Mouse (Mus musculus) hindbrain, embryonic 10.5 days (tissue): ENCODE data around the gene Pex3. TPM values are rescaled to one million over a fixed set of nuclear protein-coding genes. Genes with fewer than 3 reads are reported as not detected.

ENCODE experiments used
- DNase-seq: peaks from one replicate; pipeline ENCODE4 v3.0.0-alpha.2; 2017; ENCODE audit warnings: low spot score
- H3K27ac ChIP-seq: fragments of 300-500 bp; sonication (generic); 2 replicates; pipeline ENCODE4 v1.5.1; 2016; ENCODE audit warnings: mild to moderate bottlenecking, moderate library complexity
- H3K27me3 ChIP-seq: fragments of 300-500 bp; sonication (generic); 2 replicates; pipeline ENCODE4 v1.6.1; 2016; ENCODE audit warnings: mild to moderate bottlenecking; ENCODE audit not compliant: poor library complexity, insufficient read depth, severe bottlenecking
- H3K36me3 ChIP-seq: fragments of 300-500 bp; sonication (generic); 2 replicates; pipeline ENCODE4 v1.6.1; 2016; ENCODE audit warnings: mild to moderate bottlenecking, moderate library complexity
- H3K4me1 ChIP-seq: fragments of 300-500 bp; sonication (generic); replicated peaks from 2 replicates; pipeline ENCODE4 v1.6.1; 2016; ENCODE audit warnings: mild to moderate bottlenecking
- H3K4me3 ChIP-seq: fragments of 300-500 bp; sonication (generic); 2 replicates; pipeline ENCODE4 v1.5.1; 2016; ENCODE audit warnings: mild to moderate bottlenecking, moderate library complexity
- H3K9me3 ChIP-seq: fragments of 300-500 bp; sonication (generic); 2 replicates; pipeline ENCODE4 v1.6.1; 2016; ENCODE audit warnings: mild to moderate bottlenecking, moderate library complexity
- WGBS: fragments of 180-500 bp; shearing (Covaris S2); methylation state at CpG from one replicate; pipeline ENCODE4 v1.1.7; 2016; 5-methylcytosine and 5-hydroxymethylcytosine counted together
- polyA plus RNA-seq: library from polyadenylated mRNA; unstranded; fragments of >200 nt; fragmentation: Nextera tagmentation; extraction: Ambion mirVana; gene quantifications from 2 replicates; pipeline ENCODE4 v1.2.1, GENCODE M21; 2016

Gene Pex3
- polyA plus RNA-seq, 1 experiment from 2014 or later = 19.6 TPM

GRCm38 (mm10) chr10:13569818-13570217 is 16.9 kb upstream of the Pex3 start:
- Histone ChIP-seq H3K9me3 (no peaks in the 10 kb centered on the region), H3K4me1 (peaks cover 19% of the 10 kb centered on the region), H3K36me3 (no peaks in the 10 kb centered on the region), H3K27ac (no peak overlapping the region), H3K4me3 (no peak overlapping the region), H3K27me3 (peaks cover 22% of the 10 kb centered on the region)
- 71% methylated on average over 7 of the region's 7 CpGs for WGBS
- no peak for DNase-seq

GRCm38 (mm10) chr10:13566393-13566792 is 13.5 kb upstream of the Pex3 start:
- Histone ChIP-seq H3K36me3 (peaks cover 26% of the 10 kb centered on the region), H3K4me3 (no peak overlapping the region), H3K27me3 (peaks cover 12% of the 10 kb centered on the region), H3K4me1 (peaks cover 21% of the 10 kb centered on the region), H3K27ac (no peak overlapping the region), H3K9me3 (no peaks in the 10 kb centered on the region)
- 59% methylated on average over 13 of the region's 13 CpGs for WGBS
- no peak for DNase-seq

GRCm38 (mm10) chr10:13565080-13565448 is 12.1 kb upstream of the Pex3 start:
- Histone ChIP-seq H3K36me3 (peaks cover 34% of the 10 kb centered on the region), H3K27ac (no peak overlapping the region), H3K9me3 (no peaks in the 10 kb centered on the region), H3K27me3 (peaks cover 12% of the 10 kb centered on the region), H3K4me3 (peak overlapping the region; percentile 35), H3K4me1 (peaks cover 8% of the 10 kb centered on the region)
- 63% methylated on average over 8 of the region's 8 CpGs for WGBS
- DNase-seq = no peak

DNA sequence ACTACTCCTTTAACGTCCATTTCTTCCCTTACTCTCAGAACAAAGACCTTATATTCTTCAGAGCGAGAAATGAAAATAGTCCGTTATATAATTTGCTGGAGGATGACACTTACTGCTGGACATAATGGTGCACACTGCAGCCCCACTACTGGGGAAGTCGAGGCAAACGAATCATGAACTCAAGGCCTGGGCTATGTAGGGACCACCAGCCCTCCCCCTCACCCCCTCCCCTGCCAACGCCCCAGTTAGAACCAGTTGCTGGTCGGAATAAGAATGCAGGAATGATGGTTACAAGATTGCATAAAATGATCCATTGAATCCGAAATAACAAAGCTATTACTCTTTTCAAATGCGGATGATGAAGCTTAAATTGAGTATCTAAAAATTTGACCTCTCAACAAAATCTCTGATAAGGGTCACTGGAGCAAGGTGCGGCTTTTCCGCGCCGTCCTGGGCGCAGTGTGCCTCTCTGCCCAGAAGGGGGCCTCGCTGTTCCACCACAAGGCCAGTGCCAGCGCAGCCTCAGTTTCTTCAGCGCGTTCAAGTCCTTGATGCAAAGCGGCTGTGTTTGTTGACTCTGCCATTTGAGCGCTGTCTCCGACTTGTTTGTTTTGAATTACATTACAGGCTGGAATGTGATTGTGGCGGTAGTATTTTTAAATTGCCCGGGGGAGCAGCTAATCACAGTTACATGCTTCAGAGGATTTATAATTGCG is 11.6 kb upstream of the Pex3 start:
- H3K4me3 ChIP-seq = peak overlapping the region; percentile 35
- H3K27me3 ChIP-seq = peaks cover 12% of the 10 kb centered on the region
- no peak overlapping the region for H3K27ac ChIP-seq
- 28% methylated on average over 24 of the region's 24 CpGs for WGBS
- H3K4me1 ChIP-seq = peaks cover 5% of the 10 kb centered on the region; the same call in 1 of the 2 replicates
- DNase-seq = peak; percentile 71
- no peaks in the 10 kb centered on the region for H3K9me3 ChIP-seq
- peaks cover 34% of the 10 kb centered on the region for H3K36me3 ChIP-seq

DNA sequence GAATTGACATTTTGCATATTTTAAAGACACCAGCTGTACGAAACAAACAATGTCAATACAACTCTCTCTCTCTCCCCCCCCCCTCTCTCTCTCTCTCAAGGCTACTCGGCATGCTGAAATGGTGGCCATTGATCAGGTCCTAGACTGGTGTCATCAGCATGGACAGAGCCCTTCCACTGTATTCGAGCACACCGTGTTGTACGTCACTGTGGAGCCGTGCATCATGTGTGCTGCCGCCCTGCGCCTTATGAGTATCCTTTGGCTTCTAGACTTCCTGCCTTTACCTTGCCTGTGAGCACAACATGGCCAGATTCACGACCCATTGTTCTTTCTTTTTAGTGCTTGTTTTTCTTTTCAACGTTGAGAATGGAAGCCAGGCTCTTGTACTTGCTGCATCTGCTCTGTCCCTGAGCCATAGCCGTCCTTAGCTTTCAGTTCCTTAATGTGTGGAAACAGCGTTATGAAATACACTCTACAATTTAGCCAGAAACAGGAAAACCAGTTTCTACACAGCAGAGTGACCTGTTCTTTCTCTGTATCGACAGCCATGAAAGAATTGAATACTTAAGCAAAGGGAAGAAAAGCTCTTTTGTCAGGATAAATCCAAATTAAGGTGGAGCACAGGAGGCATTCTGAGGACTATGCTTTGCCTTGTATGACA is 7.2 kb upstream of the Pex3 start:
- WGBS = 92% methylated on average over 13 of the region's 13 CpGs
- Histone ChIP-seq H3K4me1 (peaks cover 5% of the 10 kb centered on the region; the same call in 1 of the 2 replicates), H3K9me3 (no peaks in the 10 kb centered on the region), H3K27ac (no peak overlapping the region), H3K36me3 (peaks cover 43% of the 10 kb centered on the region), H3K4me3 (no peak overlapping the region), H3K27me3 (no peaks in the 10 kb centered on the region)
- DNase-seq = no peak

GRCm38 (mm10) chr10:13554316-13554715 is 1.4 kb upstream of the Pex3 start:
- no peak for DNase-seq
- H3K4me3 ChIP-seq = no peak overlapping the region
- peaks cover 11% of the 10 kb centered on the region; the same call in 1 of the 2 replicates for H3K4me1 ChIP-seq
- WGBS = 86% methylated on average over 1 of the region's 1 CpGs
- no peak overlapping the region for H3K27ac ChIP-seq
- peaks cover 9% of the 10 kb centered on the region for H3K36me3 ChIP-seq
- no peaks in the 10 kb centered on the region for H3K27me3 ChIP-seq
- H3K9me3 ChIP-seq = no peaks in the 10 kb centered on the region

GRCm38 (mm10) chr10:13553498-13553985 is 600 bp upstream of the Pex3 start:
- Histone ChIP-seq H3K27ac (peak overlapping the region; percentile 90), H3K4me1 (peaks cover 11% of the 10 kb centered on the region; the same call in 1 of the 2 replicates), H3K27me3 (no peaks in the 10 kb centered on the region), H3K36me3 (peaks cover 4% of the 10 kb centered on the region), H3K9me3 (no peaks in the 10 kb centered on the region), H3K4me3 (peak overlapping the region; percentile 79)
- 37% methylated on average over 10 of the region's 10 CpGs for WGBS
- no peak for DNase-seq

GRCm38 (mm10) chr10:13541721-13542120 is 11.2 kb downstream of the Pex3 start:
- H3K9me3 ChIP-seq = no peaks in the 10 kb centered on the region
- 96% methylated on average over 5 of the region's 5 CpGs for whole genome bisulfite sequencing
- DNase-seq = no peak
- H3K27ac ChIP-seq = no peak overlapping the region
- H3K4me1 ChIP-seq = no peaks in the 10 kb centered on the region
- H3K27me3 ChIP-seq = no peaks in the 10 kb centered on the region
- H3K36me3 ChIP-seq = peaks cover 21% of the 10 kb centered on the region
- no peak overlapping the region for H3K4me3 ChIP-seq

DNA sequence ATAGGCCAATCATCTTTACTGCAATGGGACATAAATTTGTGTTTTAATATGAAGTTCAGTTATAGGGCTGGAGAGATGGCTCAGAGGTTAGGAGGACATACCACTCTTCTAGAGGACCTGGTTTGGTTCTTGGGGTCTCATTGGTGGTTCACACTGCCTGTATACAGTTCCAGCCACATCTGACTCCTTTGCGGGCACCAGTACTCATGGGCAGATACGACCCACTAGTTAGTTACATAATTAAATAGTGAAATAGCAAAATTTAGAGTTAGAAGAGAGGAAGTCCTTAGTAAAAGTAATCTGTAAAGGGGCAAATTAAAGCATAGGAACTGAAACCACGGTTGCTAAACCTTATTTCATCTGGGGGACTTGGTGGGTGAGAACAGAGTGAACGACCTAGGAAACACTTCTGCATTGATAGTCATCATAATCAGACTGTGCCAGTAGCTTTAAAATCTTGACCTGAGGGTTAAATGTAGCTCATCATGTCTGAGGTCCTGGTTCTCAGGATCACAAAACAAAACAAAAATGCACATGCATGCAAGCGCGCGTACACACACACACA is 13.1 kb downstream of the Pex3 start:
- Histone ChIP-seq H3K4me3 (no peak overlapping the region), H3K4me1 (no peaks in the 10 kb centered on the region), H3K36me3 (peaks cover 27% of the 10 kb centered on the region), H3K9me3 (no peaks in the 10 kb centered on the region), H3K27me3 (no peaks in the 10 kb centered on the region), H3K27ac (no peak overlapping the region)
- WGBS = 91% methylated on average over 7 of the region's 7 CpGs
- no peak for DNase-seq

GRCm38 (mm10) chr10:13536706-13537105 is 16.2 kb downstream of the Pex3 start:
- Histone ChIP-seq H3K27ac (no peak overlapping the region), H3K4me1 (no peaks in the 10 kb centered on the region), H3K27me3 (no peaks in the 10 kb centered on the region), H3K9me3 (no peaks in the 10 kb centered on the region), H3K36me3 (peaks cover 44% of the 10 kb centered on the region), H3K4me3 (no peak overlapping the region)
- WGBS = 96% methylated on average over 7 of the region's 7 CpGs
- no peak for DNase-seq

DNA sequence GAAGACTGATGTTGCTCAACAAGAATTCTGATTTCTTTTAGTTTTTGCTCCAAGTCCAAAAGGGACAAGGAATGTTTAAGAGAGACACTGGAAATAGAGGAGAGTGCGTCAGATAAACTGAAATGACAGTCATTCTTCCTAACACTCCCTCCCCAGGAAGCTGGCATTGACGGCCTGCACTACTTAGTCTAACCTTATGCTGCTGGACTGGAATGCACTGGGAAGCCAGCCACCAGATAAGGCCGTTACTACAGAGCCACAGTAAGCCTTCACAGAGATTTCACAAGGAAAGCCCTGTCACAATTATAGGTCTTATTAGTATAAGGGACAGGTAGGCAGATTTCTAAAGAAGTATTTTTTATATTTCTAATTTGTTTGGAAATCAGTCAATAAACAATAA is 18.2 kb downstream of the Pex3 start:
- Histone ChIP-seq H3K27ac (no peak overlapping the region), H3K4me3 (no peak overlapping the region), H3K36me3 (peaks cover 58% of the 10 kb centered on the region), H3K27me3 (no peaks in the 10 kb centered on the region), H3K9me3 (no peaks in the 10 kb centered on the region), H3K4me1 (no peaks in the 10 kb centered on the region)
- no peak for DNase-seq
- WGBS = 91% methylated on average over 3 of the region's 3 CpGs

DNA sequence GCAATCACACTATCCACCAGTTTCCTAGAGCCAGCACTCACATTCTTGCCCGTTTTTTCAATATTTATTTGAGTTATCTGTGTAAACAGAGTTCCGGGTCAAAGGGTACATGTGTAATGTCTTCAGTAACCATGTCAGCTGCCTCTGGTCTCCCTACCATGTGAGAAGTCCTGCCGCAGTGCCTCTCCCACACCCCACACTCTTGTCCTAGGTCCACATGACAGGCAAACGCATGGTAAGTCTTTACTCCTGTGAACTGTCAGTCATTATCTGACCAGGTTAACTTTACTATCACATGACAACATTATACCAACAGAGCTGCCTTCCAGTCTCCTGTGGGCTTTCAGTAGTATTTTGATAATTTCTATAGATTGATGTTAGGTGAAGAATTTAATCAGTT is 24.8 kb downstream of the Pex3 start:
- Histone ChIP-seq H3K9me3 (no peaks in the 10 kb centered on the region), H3K4me3 (no peak overlapping the region), H3K4me1 (no peaks in the 10 kb centered on the region), H3K27ac (no peak overlapping the region), H3K36me3 (peaks cover 41% of the 10 kb centered on the region), H3K27me3 (no peaks in the 10 kb centered on the region)
- no peak for DNase-seq
- 86% methylated on average over 4 of the region's 4 CpGs for WGBS

- no peaks in the 10 kb centered on the region for H3K9me3 ChIP-seq
- no peak overlapping the region for H3K4me3 ChIP-seq
- no peaks in the 10 kb centered on the region for H3K4me1 ChIP-seq
- WGBS = 90% methylated on average over 4 of the region's 4 CpGs
- no peaks in the 10 kb centered on the region for H3K27me3 ChIP-seq
- no peak overlapping the region for H3K27ac ChIP-seq
- no peak for DNase-seq
- H3K36me3 ChIP-seq = peaks cover 2% of the 10 kb centered on the region; the same call in 1 of the 2 replicates
These were observed 31.1 kb downstream of the Pex3 start for GRCm38 (mm10) chr10:13521857-13522256.
